ENCODE assay signal across 9 mouse cellular contexts in genomic region chrX:73774802-73775483, GRCm38 (mm10). TPM values are rescaled to one million over a fixed set of nuclear protein-coding genes. Genes with fewer than 3 reads are reported as not detected.
DNase-seq lines count a peak whose midpoint lies in the region; ATAC-seq lines count a peak whose summit lies in the region.
"Had no signal": no experiment of that assay in that cellular context is flagged by ENCODE, and none has a peak within 500 bp of the region (broad histone marks: within the 10 kb centered on the region; RNA-seq: fewer than 3 reads in every experiment).

No protein-coding gene starts in this region.

- peak; percentile 38 to 39 for DNase-seq in heart, adult 18-20 months
- DNase-seq in heart, postnatal 25 days (ENCODE audit: low spot score) = no peak
- peak; percentile 28 for DNase-seq in ZHBTc4 (ENCODE audit: low read depth, low spot score)
- DNase-seq in lung, postnatal 36 days = peak; percentile 27
- no peak for DNase-seq in thymus, postnatal 4 days
- no peak for DNase-seq in urinary bladder, postnatal 10 days (ENCODE audit: low spot score)
- DNase-seq in thymus, postnatal 0 days (ENCODE audit: low spot score) = no peak
- DNase-seq: thymus, adult 2 months had no signal

- H3K36me3 ChIP-seq in hindbrain, embryonic 13.5 days = peaks cover 34% of the 10 kb centered on the region

- no peak overlapping the region for H3K4me2 ChIP-seq in hindbrain, embryonic 13.5 days

- H3K4me1 ChIP-seq in hindbrain, embryonic 13.5 days (replicated peaks) = 0 out of 2 replicates have a peak, but pooled peaks cover 3% of the 10 kb centered on the region

- no peaks in the 10 kb centered on the region for H3K27me3 ChIP-seq in hindbrain, embryonic 13.5 days

- intact Hi-C loops in heart, postnatal 25 days (cut with DNase I) = no loop called here

- H3K4me3 ChIP-seq in hindbrain, embryonic 13.5 days = no peak overlapping the region

- H3K27ac ChIP-seq in hindbrain, embryonic 13.5 days = no peak overlapping the region

- ATAC-seq in hindbrain, embryonic 13.5 days (ENCODE audit: low FRiP score) = peak; percentile 50

- no peak overlapping the region for H3K9ac ChIP-seq in hindbrain, embryonic 13.5 days

- 69% methylated on average over 10 of the region's 10 CpGs for WGBS in hindbrain, embryonic 13.5 days

- no peaks in the 10 kb centered on the region for H3K9me3 ChIP-seq in hindbrain, embryonic 13.5 days

RNA-seq across cellular contexts. Expression of gene Srpk3, which starts 0.7 kb away (rescaled TPM):
- total RNA-seq in heart, adult 18-20 months (2021) = 10 to 100 TPM; 23.9 to 26.0 TPM
- 10 to 100 TPM; 29.5 to 32.8 TPM for total RNA-seq in heart, postnatal 25 days (2021)
- polyA plus RNA-seq in hindbrain, embryonic 13.5 days (2015; fragmentation: Nextera tagmentation; extraction: Ambion mirVana) = 1.7 and 2.2 TPM in 2 replicates
- 1.1 and 1.4 TPM in 2 replicates for polyA plus RNA-seq in thymus, postnatal 0 days (2015; fragmentation: Nextera tagmentation; extraction: Ambion mirVana)

RNA-seq across cellular contexts. Expression of gene Idh3g, which starts 11.8 kb away (rescaled TPM):
- 100 to 1,000 TPM; 642 to 677 TPM for total RNA-seq in heart, adult 18-20 months (2021)
- 100 to 1,000 TPM; 607 to 615 TPM for total RNA-seq in heart, postnatal 25 days (2021)
- polyA plus RNA-seq in hindbrain, embryonic 13.5 days (2015; fragmentation: Nextera tagmentation; extraction: Ambion mirVana) = 223 and 228 TPM in 2 replicates
- polyA plus RNA-seq in thymus, postnatal 0 days (2015; fragmentation: Nextera tagmentation; extraction: Ambion mirVana) = 191 and 203 TPM in 2 replicates

RNA-seq across cellular contexts. Expression of gene Ssr4, which starts 11.9 kb away (rescaled TPM):
- 10 to 100 TPM; 79.3 to 80.7 TPM for total RNA-seq in heart, adult 18-20 months (2021)
- 10 to 100 TPM; 83.8 to 87.4 TPM for total RNA-seq in heart, postnatal 25 days (2021)
- 147 and 149 TPM in 2 replicates for polyA plus RNA-seq in hindbrain, embryonic 13.5 days (2015; fragmentation: Nextera tagmentation; extraction: Ambion mirVana)
- 235 and 241 TPM in 2 replicates for polyA plus RNA-seq in thymus, postnatal 0 days (2015; fragmentation: Nextera tagmentation; extraction: Ambion mirVana)

RNA-seq across cellular contexts. Expression of gene Plxnb3, which starts 18.1 kb away (rescaled TPM):
- total RNA-seq in heart, adult 18-20 months (2021) = 1 to 10 TPM; 1.7 to 2.0 TPM
- 1 to 10 TPM; 1.6 to 1.7 TPM for total RNA-seq in heart, postnatal 25 days (2021)
- 0.26 and 0.29 TPM in 2 replicates for polyA plus RNA-seq in hindbrain, embryonic 13.5 days (2015; fragmentation: Nextera tagmentation; extraction: Ambion mirVana)
- 0.09 and 0.10 TPM in 2 replicates for polyA plus RNA-seq in thymus, postnatal 0 days (2015; fragmentation: Nextera tagmentation; extraction: Ambion mirVana)

RNA-seq across cellular contexts. Expression of gene Pdzd4, which starts 49.8 kb away (rescaled TPM):
- total RNA-seq in heart, adult 18-20 months (2021) = 1 to 10 TPM; 1.3 to 1.6 TPM
- total RNA-seq in heart, postnatal 25 days (2021) = 1 to 10 TPM; 1.7 to 1.8 TPM
- 3.7 and 4.1 TPM in 2 replicates for polyA plus RNA-seq in hindbrain, embryonic 13.5 days (2015; fragmentation: Nextera tagmentation; extraction: Ambion mirVana)
- 0.17 and 0.26 TPM in 2 replicates for polyA plus RNA-seq in thymus, postnatal 0 days (2015; fragmentation: Nextera tagmentation; extraction: Ambion mirVana)

Comparison
In these comparisons a context has a peak if more than half of its experiments do, and no peak if none do; other contexts are left out.
1. DNase-seq: peak in heart, adult 18-20 months (2 of 2), ZHBTc4 (single experiment) and lung, postnatal 36 days (single experiment); none in heart, postnatal 25 days (single experiment), thymus, postnatal 4 days (single experiment), urinary bladder, postnatal 10 days (single experiment) and thymus, postnatal 0 days (single experiment).